Mouse (Mus musculus) cerebellum, postnatal 14 days (tissue): Measurements from ENCODE around the gene Mrm3.

Experiments
- DNase-seq, 2 experiments: peaks; one replicate each; pipeline ENCODE4 v3.0.0; 2021; ENCODE audit warnings: mixed read lengths in 2 of 2

Gene Mrm3

DNA sequence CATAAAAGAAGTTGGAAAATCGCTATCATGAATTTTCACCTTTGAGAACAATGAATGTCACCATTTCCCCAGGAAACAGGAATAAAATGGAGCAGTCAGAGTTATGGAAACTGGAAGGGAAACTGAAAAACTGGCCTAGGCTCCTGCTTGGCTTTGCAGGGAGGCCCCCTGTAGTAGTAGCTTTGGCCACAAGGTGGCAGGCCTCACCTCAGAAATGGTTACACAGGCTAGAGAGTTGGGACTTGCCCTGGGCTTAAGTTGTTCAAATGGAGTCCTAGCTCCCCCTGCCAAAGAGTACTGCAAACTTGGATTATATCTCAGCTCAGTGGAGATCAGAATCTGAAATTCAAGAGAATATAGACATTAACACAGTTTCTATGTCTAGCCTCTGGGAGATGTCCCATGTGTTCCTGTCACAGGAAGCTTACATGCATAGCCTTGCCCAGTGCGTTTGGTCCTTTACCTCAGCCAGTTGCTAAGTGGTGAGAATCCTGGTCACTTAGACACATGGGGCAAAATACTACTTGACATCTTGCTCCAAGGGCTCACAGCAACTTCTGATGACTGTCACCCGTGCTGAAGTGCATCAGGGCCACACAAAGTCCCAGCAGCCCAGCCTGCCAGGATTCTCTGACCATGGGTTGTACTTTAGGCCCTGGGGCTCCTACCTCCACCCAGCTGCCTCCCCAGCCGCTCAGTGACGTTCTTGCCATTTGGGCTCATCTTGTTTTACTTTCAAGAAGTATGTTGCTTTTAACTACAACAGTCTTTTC is 9.8 kb downstream of the Mrm3 start:
- peak; percentile 94 to 95 for DNase-seq

GRCm38 (mm10) chr11:76253918-76254264 is 10.4 kb downstream of the Mrm3 start:
- no peak for DNase-seq

DNA sequence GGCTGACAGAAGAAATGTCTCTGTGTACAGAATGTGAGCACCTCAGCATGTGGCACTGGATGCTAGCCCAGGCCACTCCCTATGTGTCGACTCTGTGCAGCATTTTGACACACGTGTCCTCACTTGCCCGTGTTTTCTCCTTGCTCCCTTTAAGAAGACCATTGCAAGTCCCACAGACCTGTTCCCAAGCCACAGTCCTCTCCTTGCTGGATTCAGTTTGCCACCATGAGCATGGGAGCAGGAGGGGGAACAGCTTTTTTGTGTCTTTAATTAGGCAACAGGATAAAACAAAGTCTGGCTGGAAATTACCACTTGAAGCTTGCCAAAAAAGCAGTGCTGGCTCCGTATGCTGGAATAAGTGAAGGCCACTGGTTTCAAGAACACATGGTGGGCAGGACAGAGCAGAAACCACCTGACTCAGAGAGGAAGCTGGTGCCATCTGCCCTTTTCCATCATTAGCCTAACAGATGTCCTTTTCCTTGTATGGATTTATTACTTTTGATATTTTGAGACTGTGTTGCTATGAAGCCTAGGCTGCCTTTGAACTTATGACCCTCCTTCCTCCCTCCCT is 12.0 kb downstream of the Mrm3 start:
- peak; percentile 88 for DNase-seq

DNA sequence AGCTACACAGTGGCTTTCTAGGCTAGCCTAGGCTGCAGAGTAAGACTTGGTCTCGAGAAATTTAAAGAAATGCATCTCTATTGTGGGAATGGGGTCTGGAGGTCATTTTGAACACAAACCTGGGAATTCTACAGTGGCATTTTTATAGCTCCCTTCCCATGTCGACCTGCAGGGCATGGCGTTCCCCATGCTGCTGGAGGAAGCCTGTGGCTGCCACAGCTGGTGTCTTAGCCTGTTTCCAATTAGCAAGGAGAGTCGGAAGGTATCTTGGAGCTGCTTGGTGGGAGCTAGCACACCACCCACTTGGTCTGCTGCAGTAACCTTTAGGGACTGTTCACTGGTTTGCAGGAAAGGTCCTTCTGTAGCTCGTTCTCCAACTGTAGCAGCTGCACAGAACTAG is 12.6 kb downstream of the Mrm3 start:
- DNase-seq: no peak

DNA sequence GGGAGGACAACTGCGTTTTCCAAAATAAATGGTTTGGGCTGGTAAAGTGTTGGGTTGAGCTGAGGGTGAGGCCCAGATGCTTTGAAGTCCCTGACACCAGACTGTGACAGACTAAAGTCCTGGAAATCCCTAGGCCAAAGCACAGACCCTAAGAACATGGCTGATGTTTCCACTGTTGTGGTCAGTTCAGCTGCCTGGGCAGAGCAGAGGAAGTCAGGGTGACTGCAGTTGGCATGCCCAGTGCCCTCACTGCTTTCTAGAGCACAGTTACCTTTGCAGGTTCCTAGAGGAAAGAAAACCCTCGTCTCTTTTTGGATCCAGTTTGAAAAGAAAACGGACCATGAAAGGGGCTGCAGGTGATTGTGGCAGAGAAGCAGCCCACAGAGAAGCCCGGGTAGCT is 13.9 kb downstream of the Mrm3 start:
- no peak for DNase-seq

GRCm38 (mm10) chr11:76258511-76258910 is 15.0 kb downstream of the Mrm3 start:
- DNase-seq: peak in 1 of 2 experiments; percentile 28

- DNase-seq: peak in 1 of 2 experiments; percentile 60
Observed at GRCm38 (mm10) chr11:76260208-76261050, 16.9 kb downstream of the Mrm3 start.

- no peak for DNase-seq
Observed at GRCm38 (mm10) chr11:76261224-76261623, 17.7 kb downstream of the Mrm3 start.

DNA sequence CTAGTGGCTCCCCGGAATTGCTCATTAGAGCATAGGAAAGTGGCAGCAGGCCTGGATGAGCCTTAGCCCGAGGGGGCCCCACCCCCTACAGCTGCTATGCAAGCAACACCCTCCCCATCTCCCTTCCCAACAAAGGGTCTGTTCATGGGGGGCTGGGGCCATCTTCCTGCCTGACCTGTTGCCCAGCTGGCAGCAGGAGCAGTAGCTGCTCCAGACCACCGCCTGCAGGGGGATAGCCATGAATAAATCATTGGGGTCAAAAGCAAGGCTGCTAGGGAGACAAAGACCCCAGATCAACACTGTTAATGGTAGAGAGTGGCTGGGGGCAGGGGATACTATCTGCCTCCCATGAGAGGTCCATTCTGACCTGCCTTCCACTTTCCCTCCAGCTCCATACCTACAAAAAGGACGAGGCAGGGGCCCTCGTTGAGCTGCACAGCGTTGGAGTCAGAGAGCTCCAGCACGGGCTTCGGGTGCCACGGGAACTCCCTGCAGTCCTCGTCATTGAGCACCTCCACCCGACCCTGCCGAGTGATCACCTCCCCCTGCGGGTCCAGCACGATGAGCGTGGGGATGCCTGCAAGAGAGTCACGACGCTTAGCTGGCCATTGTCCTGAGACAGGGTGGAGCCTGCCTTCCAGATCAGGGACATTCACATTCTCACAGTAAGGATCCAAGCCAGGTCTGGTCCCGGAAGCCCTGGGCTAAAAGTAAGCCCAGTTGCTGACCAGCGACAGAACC is 19.3 kb downstream of the Mrm3 start:
- DNase-seq: peak in 1 of 2 experiments; percentile 43

GRCm38 (mm10) chr11:76267550-76267949 is 24.0 kb downstream of the Mrm3 start:
- no peak for DNase-seq

- DNase-seq: no peak
Observed at GRCm38 (mm10) chr11:76268001-76268459, 24.5 kb downstream of the Mrm3 start.

GRCm38 (mm10) chr11:76268521-76269065 is 25.1 kb downstream of the Mrm3 start:
- no peak for DNase-seq

DNA sequence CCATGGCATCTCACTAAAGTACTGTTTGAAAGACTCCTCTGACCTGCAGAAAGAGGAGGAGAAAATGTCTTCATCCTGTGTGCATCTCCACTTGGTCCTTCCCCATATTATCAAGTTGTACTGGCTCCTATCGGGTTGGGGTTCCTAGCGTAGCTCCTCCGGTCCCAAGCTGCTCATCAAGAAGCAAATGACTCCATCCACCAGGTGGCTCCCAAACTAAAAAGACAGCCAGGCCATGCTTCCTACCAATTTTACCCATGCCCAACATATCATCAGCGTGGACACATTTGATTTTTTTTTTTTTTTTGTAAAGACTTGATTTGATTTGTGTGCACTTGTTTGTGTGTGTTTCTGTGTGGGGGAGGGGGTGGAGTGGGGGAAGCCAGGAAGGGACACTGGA is 28.9 kb downstream of the Mrm3 start:
- DNase-seq: peak; percentile 73 to 76

GRCm38 (mm10) chr11:76278960-76279852 is 35.7 kb downstream of the Mrm3 start:
- peak in 1 of 2 experiments; percentile 55 for DNase-seq

GRCm38 (mm10) chr11:76279971-76280370 is 36.5 kb downstream of the Mrm3 start:
- DNase-seq: no peak

DNA sequence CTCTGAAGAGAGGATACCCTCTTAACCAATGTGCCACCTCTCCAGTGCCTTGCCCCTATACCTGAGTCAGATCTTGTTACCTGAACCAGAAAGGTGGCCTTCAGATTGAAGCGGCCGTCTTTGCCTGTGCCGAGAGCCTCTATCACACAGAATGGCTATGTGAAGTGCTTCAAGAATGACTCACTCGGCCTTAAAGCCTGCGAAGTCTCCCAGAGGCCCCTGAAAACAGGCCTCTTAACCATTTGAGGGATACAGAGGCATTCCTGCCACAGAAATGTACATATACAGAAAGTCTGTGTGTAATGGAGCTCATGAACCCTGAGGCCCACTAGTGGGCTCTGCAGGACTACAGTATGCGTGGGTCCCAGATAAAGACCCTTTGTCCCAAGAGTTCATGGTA is 40.3 kb downstream of the Mrm3 start:
- DNase-seq: no peak

GRCm38 (mm10) chr11:76285431-76286075 is 42.0 kb downstream of the Mrm3 start:
- no peak for DNase-seq

GRCm38 (mm10) chr11:76286534-76287126 is 43.1 kb downstream of the Mrm3 start:
- no peak for DNase-seq

GRCm38 (mm10) chr11:76287301-76287700 is 43.8 kb downstream of the Mrm3 start:
- DNase-seq: no peak

- DNase-seq: peak; percentile 44 to 45
Observed at GRCm38 (mm10) chr11:76288645-76289044, 45.1 kb downstream of the Mrm3 start.
